Mouse (Mus musculus): ENCODE measurements around the gene Cxcl13.

Cxcl13 gene

GRCm38 (mm10) chr5:95983797-95984486, 27.2 kb downstream of the Cxcl13 start:
- DNase-seq (ENCODE audit: low spot score): no peak

DNA sequence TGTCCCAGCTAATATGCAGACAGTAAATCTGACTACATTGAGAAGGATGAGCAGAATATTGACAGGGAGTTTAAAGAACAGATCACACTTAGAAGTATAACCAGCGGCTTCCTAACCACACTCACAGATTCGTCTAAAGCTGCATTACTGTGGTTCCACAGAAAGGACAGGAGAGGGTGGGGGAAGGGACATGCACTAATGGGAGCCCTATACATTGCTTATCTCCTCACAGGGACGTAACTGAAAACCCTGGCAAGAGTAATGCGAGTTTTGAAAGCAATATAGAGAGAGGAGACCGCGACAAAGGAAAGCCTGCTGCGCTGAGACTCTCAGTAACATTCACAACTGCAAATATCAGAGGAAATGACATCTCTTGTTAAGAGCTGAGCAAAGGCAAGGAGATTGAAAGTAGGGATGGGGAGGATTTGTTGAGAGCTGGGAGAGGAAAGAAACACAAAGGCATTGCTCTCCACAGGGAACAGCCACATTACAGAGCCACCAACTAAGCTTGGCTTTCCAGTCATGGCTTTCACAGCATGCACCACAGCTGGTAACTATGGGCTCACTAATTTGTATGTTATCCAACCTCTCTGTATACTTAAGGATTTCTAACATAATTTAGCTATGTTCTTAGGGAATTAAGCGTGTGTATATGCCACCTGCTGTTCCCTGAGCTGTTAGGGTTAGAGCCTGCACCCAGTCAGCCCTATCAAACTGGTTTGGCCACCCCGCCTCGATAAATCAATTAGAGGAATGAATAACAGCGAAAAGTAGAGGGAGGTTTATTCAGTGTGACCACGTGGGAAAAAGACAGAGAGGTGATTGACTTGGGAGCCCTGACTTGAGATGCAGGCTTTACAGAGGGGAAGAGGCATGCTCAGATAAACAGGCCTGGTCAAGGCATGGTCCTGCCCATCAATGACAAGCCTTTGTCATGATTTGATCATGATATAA, 34.9 kb downstream of the Cxcl13 start:
- no peak for DNase-seq (ENCODE audit: low spot score)

- no peak for DNase-seq (ENCODE audit: low spot score)
Observed at GRCm38 (mm10) chr5:95997276-95997675, 40.5 kb downstream of the Cxcl13 start.

GRCm38 (mm10) chr5:96003348-96003747, 46.6 kb downstream of the Cxcl13 start:
- DNase-seq (ENCODE audit: low spot score): no peak

GRCm38 (mm10) chr5:96008274-96008842, 51.6 kb downstream of the Cxcl13 start:
- DNase-seq (ENCODE audit: low spot score): no peak

DNA sequence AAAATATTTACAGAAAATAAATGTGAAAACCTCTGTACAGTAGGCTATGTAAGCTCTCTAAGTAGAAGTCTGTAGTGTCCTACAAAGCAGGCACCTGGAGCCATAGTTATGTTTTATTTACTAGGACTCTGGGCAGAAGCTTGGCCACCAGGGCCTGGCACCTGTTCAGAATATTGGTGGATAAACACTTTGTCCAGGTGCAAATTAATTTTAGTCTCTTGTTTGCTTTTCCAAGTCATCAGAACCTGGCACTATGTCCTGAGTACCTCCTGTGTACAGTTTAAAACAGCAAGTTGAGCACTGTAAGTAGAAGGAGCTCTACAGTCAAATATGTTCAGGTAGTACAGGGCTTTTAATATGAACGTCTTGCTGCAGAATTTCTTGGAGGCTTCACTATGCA, 52.3 kb downstream of the Cxcl13 start:
- DNase-seq (ENCODE audit: low spot score): no peak
